Mouse (Mus musculus) liver, adult 2 months (tissue): Measurements from ENCODE around the gene Nek3. TPM values are rescaled to one million over a fixed set of nuclear protein-coding genes. Genes with fewer than 3 reads are reported as not detected.
"Not testable (repeated sequence)": the region's sequence is repeated elsewhere in the genome, so short reads cannot be mapped to it uniquely, and the experiment has no call there.

ENCODE experiments used
- DNase-seq: peaks from one replicate; pipeline ENCODE4 v3.0.0-alpha.2; 2011; ENCODE audit warnings: low read depth, low spot score; ENCODE audit errors: extremely low read depth
- H3K27ac ChIP-seq: fragments of 200-500 bp; replicated peaks from 2 replicates; pipeline ENCODE4 v1.5.1; 2012; ENCODE audit warnings: low read depth, mild to moderate bottlenecking, control low read depth, inconsistent platforms, low read length; ENCODE audit not compliant: insufficient read depth
- H3K27me3 ChIP-seq: fragments of 200-500 bp; 2 replicates; pipeline ENCODE4 v1.6.1; 2012; ENCODE audit warnings: mild to moderate bottlenecking, moderate library complexity, low read length, inconsistent platforms; ENCODE audit not compliant: control insufficient read depth, insufficient read depth
- H3K36me3 ChIP-seq: fragments of 200-500 bp; 2 replicates; pipeline ENCODE4 v1.6.1; 2012; ENCODE audit warnings: low read length, inconsistent platforms; ENCODE audit not compliant: control insufficient read depth, insufficient read depth
- H3K4me1 ChIP-seq: fragments of 200-500 bp; 2 replicates; pipeline ENCODE4 v1.6.1; 2011; ENCODE audit warnings: low read length; ENCODE audit not compliant: control insufficient read depth, insufficient read depth
- H3K4me3 ChIP-seq: fragments of 200-500 bp; 2 replicates; pipeline ENCODE4 v1.5.1; 2011; ENCODE audit warnings: low read depth, mild to moderate bottlenecking, control low read depth, low read length, moderate library complexity; ENCODE audit not compliant: insufficient read depth
- H3K79me2 ChIP-seq: fragments of 200-500 bp; 2 replicates; pipeline ENCODE4 v1.6.1; 2012; ENCODE audit warnings: inconsistent platforms, mild to moderate bottlenecking, low read length, moderate library complexity; ENCODE audit not compliant: control insufficient read depth, insufficient read depth
- H3K9ac ChIP-seq: fragments of 200-500 bp; 2 replicates; pipeline ENCODE4 v1.6.1; 2012; ENCODE audit warnings: low read depth, mild to moderate bottlenecking, control low read depth, inconsistent platforms, low read length
- CTCF ChIP-seq: fragments of 200-500 bp; IDR thresholded peaks from 2 replicates; pipeline ENCODE4 v1.5.1; 2011; ENCODE audit warnings: low read depth, low read length, control low read depth
- POLR2A ChIP-seq: fragments of 200-500 bp; IDR thresholded peaks from 2 replicates; pipeline ENCODE4 v1.6.1; 2011; ENCODE audit warnings: low read length, control low read depth; ENCODE audit not compliant: insufficient read depth; ENCODE audit errors: extremely low read depth
- WGBS: fragments of 180-500 bp; shearing (Covaris S2); methylation state at CpG from one replicate; pipeline ENCODE4 v1.1.7; 2018; 5-methylcytosine and 5-hydroxymethylcytosine counted together
- polyA plus RNA-seq: library from polyadenylated mRNA; depleted of rRNA; stranded (reverse); fragments of >200 nt; gene quantifications from 2 replicates; pipeline ENCODE4 v1.2.3, GENCODE M21; 2012
- total RNA-seq: library from RNA; depleted of rRNA; stranded (reverse); fragments of >200 nt; gene quantifications from 2 replicates; pipeline ENCODE4 v1.2.3, GENCODE M21; 2014

The Nek3 gene
- total and polyA plus RNA-seq, 2 experiments = 0.71 to 1.1 TPM

DNA sequence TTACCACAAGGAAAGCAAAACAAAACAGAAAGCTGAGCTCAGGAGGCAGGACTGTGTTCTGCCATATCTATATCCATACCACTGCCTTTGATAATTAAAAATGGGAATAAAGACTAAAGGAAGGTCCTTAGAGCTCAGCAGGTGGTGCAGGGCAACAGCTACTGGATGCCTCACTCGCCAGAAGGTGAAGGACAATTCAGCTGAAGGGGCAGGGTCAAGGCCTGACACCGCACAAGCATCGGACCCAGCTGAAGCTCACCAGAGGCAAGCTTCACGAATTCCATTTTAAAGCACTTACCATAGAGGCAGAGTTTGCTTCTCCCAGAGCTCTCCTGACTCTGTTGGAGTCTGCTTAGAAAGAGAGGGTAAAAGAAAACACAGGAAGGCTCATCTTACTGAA is 23.6 kb downstream of the Nek3 start:
- no peaks in the 10 kb centered on the region for H3K79me2 ChIP-seq
- H3K27ac ChIP-seq = no peak overlapping the region
- no peaks in the 10 kb centered on the region for H3K36me3 ChIP-seq
- H3K9ac ChIP-seq = no peak overlapping the region
- DNase-seq = no peak
- H3K27me3 ChIP-seq = no peaks in the 10 kb centered on the region
- WGBS = 93% methylated on average over 4 of the region's 4 CpGs
- no peak for TF ChIP-seq CTCF
- TF ChIP-seq POLR2A = no peak
- H3K4me1 ChIP-seq = peaks cover 4% of the 10 kb centered on the region; the same call in 1 of the 2 replicates
- H3K4me3 ChIP-seq = no peak overlapping the region

DNA sequence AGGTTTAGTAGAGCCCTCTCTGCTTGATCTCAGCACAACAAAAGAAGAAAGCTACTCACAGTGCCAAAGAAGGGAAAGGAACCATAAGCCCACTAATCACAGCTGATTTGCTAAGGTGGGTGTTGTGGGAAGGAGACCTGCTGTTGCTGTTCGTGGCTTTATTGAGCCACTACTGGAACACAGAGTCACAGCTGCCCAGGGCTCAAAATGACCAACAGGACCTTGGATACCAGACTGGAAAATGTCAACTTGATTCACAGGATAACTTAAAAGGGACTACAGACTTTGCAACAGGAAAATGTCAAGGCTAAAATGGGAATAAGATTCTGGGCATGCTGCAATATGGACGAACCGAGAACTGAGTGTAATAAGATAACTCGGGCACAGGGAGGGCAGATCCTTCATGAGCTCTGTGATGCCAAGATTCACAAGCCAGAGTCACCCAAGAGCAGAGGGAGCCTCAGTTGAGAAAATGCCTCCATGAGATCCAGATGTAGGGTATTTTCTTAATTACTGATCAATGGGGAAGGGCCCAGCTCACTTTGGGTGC is 24.3 kb downstream of the Nek3 start:
- Histone ChIP-seq H3K27me3 (no peaks in the 10 kb centered on the region), H3K36me3 (no peaks in the 10 kb centered on the region), H3K4me1 (peaks cover 4% of the 10 kb centered on the region; the same call in 1 of the 2 replicates), H3K4me3 (no peak overlapping the region), H3K9ac (no peak overlapping the region), H3K27ac (no peak overlapping the region), H3K79me2 (no peaks in the 10 kb centered on the region)
- DNase-seq = no peak
- TF ChIP-seq POLR2A = no peak
- no peak for TF ChIP-seq CTCF
- 77% methylated on average over 4 of the region's 4 CpGs for WGBS

DNA sequence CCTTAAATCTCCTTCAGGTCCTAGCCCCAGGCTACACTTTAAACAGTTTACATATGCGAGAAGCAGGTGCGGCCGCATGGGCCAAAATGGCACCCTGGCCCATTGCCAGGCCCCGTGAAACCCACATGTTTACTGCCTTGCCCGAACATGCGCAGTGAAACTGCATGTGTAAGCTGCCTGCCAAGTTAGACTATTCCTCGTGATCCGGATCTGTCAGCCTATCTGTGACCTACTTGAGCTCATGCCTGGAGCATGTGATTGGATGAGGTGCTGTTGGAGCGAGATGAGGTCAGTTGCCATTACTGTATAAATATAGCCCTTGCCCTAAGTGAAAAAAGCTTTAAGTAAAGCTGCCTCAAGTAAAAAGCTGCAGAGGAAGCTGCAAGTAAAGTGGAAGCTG is 29.8 kb downstream of the Nek3 start:
- WGBS = 58% methylated on average over 9 of the region's 9 CpGs

DNA sequence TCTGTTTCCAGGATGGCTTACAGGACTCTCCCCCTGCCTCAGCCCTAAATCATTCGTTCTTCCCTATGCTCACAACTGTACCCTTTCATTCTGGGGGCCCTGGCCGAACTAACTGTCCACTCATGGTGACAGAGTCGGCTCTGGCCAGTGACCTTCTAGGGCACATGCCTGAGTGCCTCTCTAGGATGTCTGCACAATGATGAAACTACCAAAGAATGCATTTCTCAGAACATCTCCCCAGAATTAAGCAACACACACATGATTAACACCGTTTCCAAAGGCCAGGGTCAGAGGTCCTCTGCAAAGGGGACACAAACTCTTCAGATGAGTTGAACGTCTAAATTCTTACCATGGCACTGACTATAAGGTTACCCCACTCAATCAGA is 31.5 kb downstream of the Nek3 start:
- no peaks in the 10 kb centered on the region for H3K36me3 ChIP-seq
- H3K4me3 ChIP-seq = no peak overlapping the region
- H3K27ac ChIP-seq = no peak overlapping the region
- H3K4me1 ChIP-seq = no peaks in the 10 kb centered on the region
- TF ChIP-seq POLR2A = no peak
- no peak for TF ChIP-seq CTCF
- no peak for DNase-seq
- no peaks in the 10 kb centered on the region for H3K27me3 ChIP-seq
- WGBS = 70% methylated on average over 5 of the region's 5 CpGs
- H3K79me2 ChIP-seq = no peaks in the 10 kb centered on the region
- H3K9ac ChIP-seq = no peak overlapping the region

More for the DNA sequence above, 29.8 kb downstream of the Nek3 start:
- H3K4me3 ChIP-seq, H3K79me2 ChIP-seq, H3K9ac ChIP-seq, H3K27me3 ChIP-seq, H3K36me3 ChIP-seq, H3K4me1 ChIP-seq: not testable (repeated sequence)
- DNase-seq = peak; percentile 94
- H3K27ac ChIP-seq = peak overlapping the region; percentile 56; the same call in 1 of the 2 replicates

DNA sequence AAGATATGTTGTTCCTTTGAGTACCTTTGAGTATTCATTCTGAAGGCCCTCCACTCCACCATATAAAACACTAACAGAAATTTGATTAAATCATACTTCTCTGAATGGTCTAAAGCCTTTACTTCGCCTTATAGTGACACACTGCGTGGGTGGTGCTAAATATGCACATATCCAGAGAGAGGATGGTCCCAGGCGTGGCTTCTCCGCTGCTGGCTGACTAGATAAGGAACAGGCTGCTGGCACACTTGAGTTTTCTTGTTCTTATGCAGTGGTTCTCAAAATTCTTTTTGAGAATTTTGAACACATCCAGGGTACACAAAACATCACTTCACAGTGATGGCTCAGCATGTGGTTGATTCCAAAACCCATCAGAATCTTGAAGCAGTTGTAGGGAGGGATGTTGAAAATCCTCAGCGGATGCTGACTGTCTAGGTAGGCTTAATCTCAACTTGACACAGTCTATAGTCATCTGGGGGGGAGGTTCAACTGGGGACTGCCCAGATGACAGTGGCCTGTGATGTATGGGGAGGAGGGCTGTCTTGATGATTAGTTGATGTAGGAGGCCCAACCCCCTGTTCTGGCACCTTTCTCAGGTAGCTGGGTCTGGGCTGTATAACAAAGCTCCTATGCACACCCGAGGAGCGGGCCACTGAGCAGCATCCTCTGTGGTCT is 32.0 kb downstream of the Nek3 start:
- TF ChIP-seq POLR2A = no peak
- no peak for TF ChIP-seq CTCF
- WGBS = 90% methylated on average over 7 of the region's 7 CpGs
- Histone ChIP-seq H3K27ac (no peak overlapping the region), H3K4me3 (no peak overlapping the region), H3K9ac (no peak overlapping the region), H3K4me1 (no peaks in the 10 kb centered on the region), H3K27me3 (no peaks in the 10 kb centered on the region), H3K36me3 (no peaks in the 10 kb centered on the region), H3K79me2 (no peaks in the 10 kb centered on the region)
- DNase-seq = no peak

DNA sequence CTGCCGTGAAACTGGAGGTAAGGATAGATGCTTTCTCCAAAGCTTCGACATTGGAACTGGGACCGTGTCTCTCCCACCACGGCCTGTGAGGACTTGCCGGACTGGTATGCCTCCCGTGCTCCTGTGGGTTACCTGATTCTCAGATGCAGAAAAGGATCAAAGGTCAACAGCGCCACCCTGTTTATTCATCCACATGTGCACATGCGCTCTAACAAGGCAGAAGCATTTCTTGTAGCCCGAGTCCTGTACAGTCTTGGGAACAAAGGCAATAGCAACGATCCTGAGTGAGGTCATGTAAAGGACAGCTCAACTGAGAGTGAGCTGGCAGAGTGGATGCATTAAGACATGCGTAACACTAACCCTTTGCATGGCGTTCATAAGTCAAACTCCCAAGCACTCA is 34.2 kb downstream of the Nek3 start:
- DNase-seq = no peak
- Histone ChIP-seq H3K36me3 (no peaks in the 10 kb centered on the region), H3K79me2 (no peaks in the 10 kb centered on the region), H3K4me1 (no peaks in the 10 kb centered on the region), H3K27me3 (no peaks in the 10 kb centered on the region), H3K9ac (no peak overlapping the region), H3K4me3 (no peak overlapping the region), H3K27ac (no peak overlapping the region)
- 86% methylated on average over 12 of the region's 12 CpGs for WGBS
- no peak for TF ChIP-seq POLR2A
- TF ChIP-seq CTCF = no peak
